Mouse (Mus musculus) retina, adult 2 months (tissue): Measurements from ENCODE around the gene Ceacam9.

ENCODE experiments used
- DNase-seq: peaks from one replicate; pipeline ENCODE4 v3.0.0-alpha.2; 2012; ENCODE audit warnings: low read depth, low spot score

Gene Ceacam9

DNA sequence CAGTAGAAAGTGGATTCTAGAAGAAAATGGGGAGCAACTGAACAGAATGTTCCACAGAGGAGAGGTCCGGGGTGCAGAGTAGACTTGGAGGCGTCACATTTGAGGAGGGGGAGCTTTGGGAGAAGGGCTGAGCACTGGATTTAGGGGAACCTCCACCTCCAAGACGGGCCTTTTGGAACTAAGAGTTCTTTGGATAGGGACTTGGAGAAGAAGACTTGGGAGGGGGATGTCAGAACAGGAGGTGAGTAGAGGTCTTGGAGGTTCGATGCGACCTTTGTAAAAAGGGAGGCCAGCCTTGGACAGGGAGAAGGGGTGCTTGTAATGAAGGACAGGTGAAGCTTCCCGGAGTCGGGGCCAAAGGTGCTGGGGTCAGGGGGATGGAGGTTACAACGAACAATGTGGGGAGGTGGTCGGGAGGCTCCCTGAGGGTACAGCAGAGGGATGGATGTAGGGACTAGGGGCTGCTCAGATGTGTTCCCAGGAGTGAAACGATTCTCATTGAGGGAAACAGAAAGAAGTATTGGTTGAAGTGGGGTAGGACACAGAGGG lies 17.4 kb downstream of the Ceacam9 start:
- DNase-seq = no peak

DNA sequence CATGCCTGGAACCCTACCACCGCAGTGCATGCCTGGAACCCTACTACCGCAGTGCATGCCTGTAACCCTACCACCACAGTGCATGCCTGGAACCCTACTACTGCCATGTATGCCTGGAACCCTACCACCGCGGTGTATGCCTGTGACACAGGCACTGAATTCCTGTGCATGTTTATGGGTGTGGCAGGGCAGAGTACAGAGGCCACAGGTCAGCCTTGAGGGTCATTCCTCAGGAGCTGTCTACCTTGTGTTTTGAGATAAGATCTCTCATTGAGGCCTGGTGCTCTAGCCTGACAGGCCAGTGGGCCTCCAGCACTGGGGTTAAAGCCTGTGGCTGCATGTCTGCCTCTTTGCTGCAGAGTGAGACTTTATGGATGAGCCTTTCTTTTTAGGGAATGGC lies 23.6 kb downstream of the Ceacam9 start:
- DNase-seq = no peak

DNA sequence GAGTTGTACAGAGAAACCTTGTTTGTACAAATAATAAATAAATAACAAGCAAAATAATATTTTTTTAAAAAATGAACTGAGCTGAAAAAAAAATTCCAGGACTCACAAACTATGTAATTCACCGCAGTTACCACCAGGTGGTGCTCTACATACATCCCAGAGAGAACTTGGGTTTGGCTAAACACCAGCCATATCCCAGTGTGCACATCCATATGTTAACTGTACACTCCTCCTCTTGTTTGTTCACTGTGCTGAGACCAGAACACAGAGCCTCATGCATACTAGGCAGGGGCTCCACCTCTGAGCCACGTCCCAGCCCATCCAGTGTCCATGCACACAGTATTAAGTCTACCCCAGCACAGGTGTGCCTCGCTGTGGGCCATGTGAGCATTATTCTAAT lies 24.4 kb downstream of the Ceacam9 start:
- peak; percentile 38 for DNase-seq

DNA sequence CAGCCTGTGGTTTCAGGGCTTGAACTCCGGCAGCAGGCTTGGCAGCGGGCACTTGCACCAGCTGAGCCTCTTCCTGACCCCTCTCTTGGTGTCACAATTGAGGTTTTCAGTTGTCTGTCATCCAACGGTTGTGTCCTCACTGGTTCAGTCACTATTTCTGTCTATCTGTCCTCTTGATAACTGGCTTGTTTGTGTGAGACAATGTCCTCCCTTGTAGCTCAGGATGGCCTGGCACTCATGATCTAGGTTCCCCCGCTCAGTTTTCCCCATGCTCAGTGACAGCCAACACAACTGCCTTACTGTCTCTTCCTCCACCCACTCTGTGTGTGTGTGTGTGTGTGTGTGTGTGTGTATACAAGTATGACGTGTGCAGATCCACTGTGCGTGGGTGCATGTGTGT lies 25.9 kb downstream of the Ceacam9 start:
- DNase-seq = no peak

GRCm38 (mm10) chr7:16752016-16752415 lies 30.3 kb downstream of the Ceacam9 start:
- DNase-seq = no peak

- DNase-seq = no peak
These were observed 33.8 kb downstream of the Ceacam9 start for GRCm38 (mm10) chr7:16755362-16756017.

DNA sequence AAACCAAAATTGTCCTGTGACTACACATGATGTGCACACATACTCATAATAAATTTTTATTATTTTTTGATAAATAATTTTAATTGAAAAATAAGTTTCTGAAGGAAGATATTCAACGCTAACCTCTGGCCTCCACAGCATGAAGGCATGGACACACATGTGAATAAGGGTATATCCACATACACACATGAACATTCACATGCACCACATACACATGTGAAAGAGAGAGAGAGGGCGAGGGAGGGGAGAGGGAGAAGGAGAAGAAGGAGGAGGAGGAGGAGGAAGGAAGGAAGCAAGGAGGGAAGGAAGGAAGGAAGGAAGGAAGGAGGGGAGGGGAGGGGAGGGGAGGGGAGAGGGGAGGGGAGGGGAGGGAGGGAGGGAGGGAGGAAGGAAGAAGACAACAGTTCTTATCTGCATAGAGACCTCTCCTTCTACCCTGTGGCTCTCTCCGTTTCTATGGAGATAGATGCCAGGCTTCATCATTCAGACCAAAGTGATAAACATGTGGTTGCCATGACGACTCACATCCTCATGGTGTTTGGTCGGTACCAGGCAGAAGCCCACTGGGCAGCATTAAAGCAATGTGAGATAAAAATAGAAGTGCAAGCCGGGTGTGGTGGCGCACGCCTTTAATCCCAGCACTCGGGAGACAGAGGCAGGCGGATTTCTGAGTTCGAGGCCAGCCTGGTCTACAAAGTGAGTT lies 37.3 kb downstream of the Ceacam9 start:
- no peak for DNase-seq

GRCm38 (mm10) chr7:16760292-16760691 lies 38.6 kb downstream of the Ceacam9 start:
- DNase-seq = no peak

DNA sequence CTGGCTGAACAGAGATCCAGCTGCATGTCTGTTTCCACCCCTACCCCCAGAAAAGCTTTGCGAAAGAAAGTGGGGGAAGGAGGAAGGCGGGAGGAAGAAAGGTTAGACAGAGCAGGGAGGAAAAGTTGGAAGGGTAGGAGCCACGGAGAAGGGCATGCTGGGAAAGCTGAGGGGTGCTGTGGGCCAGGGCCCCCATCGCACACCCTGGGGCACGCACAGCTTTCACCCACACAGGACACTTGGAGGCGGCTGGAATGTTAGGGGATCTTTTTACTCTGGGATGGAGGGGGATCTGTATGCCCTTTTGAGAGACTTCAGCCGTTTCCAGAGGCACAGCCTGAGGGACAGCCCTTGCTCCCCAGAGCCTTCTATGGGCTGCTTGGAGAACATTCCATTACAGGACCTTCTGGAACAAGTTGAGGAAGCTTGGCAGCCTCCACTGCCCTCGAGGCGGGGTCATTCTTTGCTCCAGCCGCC lies 39.3 kb downstream of the Ceacam9 start:
- no peak for DNase-seq

DNA sequence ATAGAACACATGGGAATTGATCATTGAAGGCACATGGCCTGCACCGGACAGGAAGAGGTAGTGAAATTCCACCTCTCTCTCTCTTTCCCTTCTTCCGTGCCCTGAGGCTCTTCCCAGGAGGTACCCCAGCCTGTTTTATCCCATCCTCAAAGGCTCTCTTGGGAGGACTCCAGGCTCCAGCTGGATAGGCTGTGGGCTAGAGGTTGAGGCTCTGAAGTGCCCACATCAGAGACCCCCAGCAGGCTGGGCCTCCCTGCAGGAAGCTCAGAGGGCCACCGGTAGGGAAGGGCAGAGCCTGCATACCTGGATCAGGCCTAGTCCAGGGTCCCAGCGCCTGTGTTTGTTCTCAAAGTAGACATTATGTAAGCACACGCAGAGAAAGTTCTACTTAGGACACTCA lies 39.9 kb downstream of the Ceacam9 start:
- no peak for DNase-seq

GRCm38 (mm10) chr7:16763463-16764218 lies 41.9 kb downstream of the Ceacam9 start:
- no peak for DNase-seq

DNA sequence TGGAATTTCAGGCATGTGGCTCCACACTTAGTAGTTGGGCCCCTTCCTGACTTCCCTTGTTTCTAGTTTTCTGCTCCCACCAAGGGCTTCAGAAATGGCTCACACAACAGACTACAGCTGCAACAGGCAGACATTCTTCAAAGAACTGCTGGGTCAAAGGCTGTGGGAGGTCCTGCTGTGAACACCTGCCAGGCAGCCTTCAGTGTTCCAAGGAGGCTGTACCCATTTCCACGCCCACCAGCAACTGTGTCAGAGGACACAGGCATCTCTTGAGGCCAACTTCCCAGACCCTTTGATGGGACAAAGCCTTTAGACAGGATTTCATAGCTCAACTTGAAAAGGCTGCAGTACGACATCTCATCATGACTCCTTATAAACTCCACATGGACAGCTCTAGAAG lies 44.7 kb downstream of the Ceacam9 start:
- no peak for DNase-seq
